Mouse (Mus musculus) embryonic fibroblast, embryonic 13.5 days (primary cell): ENCODE data around the gene Dus2. TPM values are rescaled to one million over a fixed set of nuclear protein-coding genes. Genes with fewer than 3 reads are reported as not detected.

Source experiments
- H3K27ac ChIP-seq: 2 replicates; pipeline ENCODE4 v1.5.1; 2012; ENCODE audit warnings: low read length, control low read depth, inconsistent platforms; ENCODE audit not compliant: insufficient read depth
- H3K4me1 ChIP-seq: 2 replicates; pipeline ENCODE4 v1.6.1; 2011; ENCODE audit warnings: low read length; ENCODE audit not compliant: control insufficient read depth, insufficient read depth
- H3K4me3 ChIP-seq: 2 replicates; pipeline ENCODE4 v1.5.1; 2011; ENCODE audit warnings: mild to moderate bottlenecking, control low read depth, low read length; ENCODE audit not compliant: insufficient read depth
- CTCF ChIP-seq: IDR thresholded peaks from 2 replicates; pipeline ENCODE4 v1.5.1; 2011; ENCODE audit warnings: mild to moderate bottlenecking, control low read depth, low read length, moderate library complexity, borderline replicate concordance; ENCODE audit not compliant: insufficient read depth
- POLR2A ChIP-seq: IDR thresholded peaks from 2 replicates; pipeline ENCODE4 v1.6.1; 2011; ENCODE audit warnings: low read depth, mild to moderate bottlenecking, control low read depth, low read length, moderate library complexity
- polyA plus RNA-seq: library from polyadenylated mRNA; stranded (reverse); fragments of >200 nt; gene quantifications from 2 replicates; pipeline ENCODE4 v1.2.4, GENCODE M21; 2011; ENCODE audit warnings: low read depth; ENCODE audit not compliant: missing spikeins, insufficient read length

The Dus2 gene
- polyA plus RNA-seq, 1 experiment: 17.4 TPM

- Histone ChIP-seq H3K4me1 (no peaks in the 10 kb centered on the region), H3K27ac (no peak overlapping the region), H3K4me3 (no peak overlapping the region)
- no peak for TF ChIP-seq CTCF
- TF ChIP-seq POLR2A: no peak
Measured at GRCm38 (mm10) chr8:106039605-106040004, 48.5 kb downstream of the Dus2 start.

GRCm38 (mm10) chr8:106040218-106040617 is 49.1 kb downstream of the Dus2 start:
- no peak for TF ChIP-seq POLR2A
- TF ChIP-seq CTCF: no peak
- H3K4me1 ChIP-seq: no peaks in the 10 kb centered on the region
- H3K27ac ChIP-seq: no peak overlapping the region
- no peak overlapping the region for H3K4me3 ChIP-seq

GRCm38 (mm10) chr8:106043055-106043454 is 51.9 kb downstream of the Dus2 start:
- TF ChIP-seq CTCF: no peak
- no peak for TF ChIP-seq POLR2A

GRCm38 (mm10) chr8:106044151-106044550 is 53.0 kb downstream of the Dus2 start:
- TF ChIP-seq POLR2A (no peak), CTCF (no peak)
- H3K27ac ChIP-seq: no peak overlapping the region
- no peak overlapping the region for H3K4me3 ChIP-seq

More at GRCm38 (mm10) chr8:106043055-106043454, 51.9 kb downstream of the Dus2 start:
- H3K4me1 ChIP-seq: no peaks in the 10 kb centered on the region
- H3K27ac ChIP-seq: no peak overlapping the region
- H3K4me3 ChIP-seq: no peak overlapping the region

GRCm38 (mm10) chr8:106046872-106047559 is 55.9 kb downstream of the Dus2 start:
- TF ChIP-seq CTCF (no peak), POLR2A (no peak)
- no peak overlapping the region for H3K4me3 ChIP-seq
- H3K4me1 ChIP-seq: no peaks in the 10 kb centered on the region
- no peak overlapping the region for H3K27ac ChIP-seq

More at GRCm38 (mm10) chr8:106044151-106044550, 53.0 kb downstream of the Dus2 start:
- H3K4me1 ChIP-seq: no peaks in the 10 kb centered on the region

- no peak overlapping the region for H3K4me3 ChIP-seq
- H3K4me1 ChIP-seq: no peaks in the 10 kb centered on the region
- no peak overlapping the region for H3K27ac ChIP-seq
- no peak for TF ChIP-seq POLR2A
Measured at GRCm38 (mm10) chr8:106047854-106048630, 56.9 kb downstream of the Dus2 start.

GRCm38 (mm10) chr8:106049840-106050239 is 58.7 kb downstream of the Dus2 start:
- TF ChIP-seq POLR2A: no peak
- no peak for TF ChIP-seq CTCF
- Histone ChIP-seq H3K4me3 (no peak overlapping the region), H3K4me1 (no peaks in the 10 kb centered on the region), H3K27ac (no peak overlapping the region)

GRCm38 (mm10) chr8:106051068-106051467 is 59.9 kb downstream of the Dus2 start:
- no peak overlapping the region for H3K27ac ChIP-seq
- TF ChIP-seq POLR2A: no peak
- TF ChIP-seq CTCF: no peak
- no peaks in the 10 kb centered on the region for H3K4me1 ChIP-seq
- H3K4me3 ChIP-seq: no peak overlapping the region

GRCm38 (mm10) chr8:106052510-106053089 is 61.5 kb downstream of the Dus2 start:
- TF ChIP-seq CTCF: no peak
- no peak for TF ChIP-seq POLR2A
- H3K4me1 ChIP-seq: no peaks in the 10 kb centered on the region
- no peak overlapping the region for H3K27ac ChIP-seq
- H3K4me3 ChIP-seq: no peak overlapping the region

GRCm38 (mm10) chr8:106054190-106054811 is 63.2 kb downstream of the Dus2 start:
- Histone ChIP-seq H3K4me1 (0 out of 2 replicates have a peak, but pooled peaks cover 3% of the 10 kb centered on the region), H3K4me3 (no peak overlapping the region), H3K27ac (no peak overlapping the region)
- TF ChIP-seq CTCF: no peak
- no peak for TF ChIP-seq POLR2A

GRCm38 (mm10) chr8:106055038-106055437 is 63.9 kb downstream of the Dus2 start:
- Histone ChIP-seq H3K4me1 (0 out of 2 replicates have a peak, but pooled peaks cover 3% of the 10 kb centered on the region), H3K4me3 (no peak overlapping the region), H3K27ac (no peak overlapping the region)
- TF ChIP-seq CTCF (no peak), POLR2A (no peak)
